Mouse (Mus musculus): ENCODE measurements around the gene Klhl33.
"Not testable (repeated sequence)": the region's sequence is repeated elsewhere in the genome, so short reads cannot be mapped to it uniquely, and the experiment has no call there.

The Klhl33 gene

DNA sequence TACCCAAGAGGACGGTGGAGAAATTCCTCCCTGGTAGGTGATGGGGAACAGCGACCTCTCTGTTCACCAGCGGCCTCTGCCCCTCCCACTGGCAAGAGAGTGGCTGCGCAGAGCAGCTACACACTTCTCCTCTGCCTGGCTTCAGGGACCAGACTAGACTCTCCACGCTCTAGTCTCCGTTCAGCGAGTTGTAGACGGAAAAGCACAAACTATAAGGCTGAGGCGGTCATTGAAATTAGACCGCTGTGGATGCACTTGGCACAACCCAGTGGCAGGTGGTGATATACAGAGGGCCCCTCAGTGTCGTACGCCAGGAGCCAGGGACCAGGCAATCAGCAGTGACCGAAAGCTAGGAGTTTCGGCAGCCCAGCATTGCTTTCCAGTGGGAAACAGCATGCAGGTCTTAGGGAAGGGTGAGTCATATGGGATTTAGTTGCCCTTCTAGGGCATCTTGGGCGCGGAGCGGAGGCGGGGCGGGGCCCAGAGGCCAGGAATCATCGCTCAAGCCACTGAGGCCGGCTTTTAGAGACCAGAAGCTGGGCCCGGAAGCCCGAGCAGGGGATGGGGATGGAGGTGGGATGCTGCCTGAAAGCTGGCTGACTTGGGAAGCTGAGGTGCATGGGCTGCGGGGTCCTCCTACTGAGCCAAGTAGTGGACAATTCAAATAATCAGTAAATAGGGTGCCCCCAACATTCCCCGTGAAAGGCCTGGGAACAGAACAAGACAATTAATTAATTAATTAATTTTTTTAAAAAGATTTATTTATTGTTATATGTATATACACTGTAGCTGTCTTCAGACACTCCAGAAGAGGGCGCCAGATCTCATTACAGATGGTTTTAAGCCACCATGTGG, 6.9 kb upstream of the Klhl33 start:
- no peak for DNase-seq (ENCODE audit: low spot score)

DNA sequence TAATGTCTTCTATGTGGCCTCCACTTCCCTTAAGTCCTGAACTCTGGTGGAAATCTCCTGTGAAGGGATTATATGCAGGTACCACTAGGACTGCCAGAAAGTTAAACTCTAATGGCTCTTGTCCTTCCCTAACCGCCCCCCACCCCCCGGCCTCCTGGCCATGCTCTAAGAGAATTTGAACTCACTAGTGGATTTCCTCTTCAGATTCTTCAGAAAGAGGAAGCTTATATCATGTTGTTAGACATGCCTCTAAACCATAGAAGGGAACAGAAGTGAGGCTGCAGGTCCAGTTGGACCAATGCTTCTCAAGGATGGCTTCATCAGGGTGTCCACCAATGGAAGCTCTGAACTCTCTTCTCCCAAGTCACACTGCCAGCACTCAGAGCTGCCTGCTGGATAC, 685 bp upstream of the Klhl33 start:
- DNase-seq (ENCODE audit: low spot score): not testable (repeated sequence)

DNA sequence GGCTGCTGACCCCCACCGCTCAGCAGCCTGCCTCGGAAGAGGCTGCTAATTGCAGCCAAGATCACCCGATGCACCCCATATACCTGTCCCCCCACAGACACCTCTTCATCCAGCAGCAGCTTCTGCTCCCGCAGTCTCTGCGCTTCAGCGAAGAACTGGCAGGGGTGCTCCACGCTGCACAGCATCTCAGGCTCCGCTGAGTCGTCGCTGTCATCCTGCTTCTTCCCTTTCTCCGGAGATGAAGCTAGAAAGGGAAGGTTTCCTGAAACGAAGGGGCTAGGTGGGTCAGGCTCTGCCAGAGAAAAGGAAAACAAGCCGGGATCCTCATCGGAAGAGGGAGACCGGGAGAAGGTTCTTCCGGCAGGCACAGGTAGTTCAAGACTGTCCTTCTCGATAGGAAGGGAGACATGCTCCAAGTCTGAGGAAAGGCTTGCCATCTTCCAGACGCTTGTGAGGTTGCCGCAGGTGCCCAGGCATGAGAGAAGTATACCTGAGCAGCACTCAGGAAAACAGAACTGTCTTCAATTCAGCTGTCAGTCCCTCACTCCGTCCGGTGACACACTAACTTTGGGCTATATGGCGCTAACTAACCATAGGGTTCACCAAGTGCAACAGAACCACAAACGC, 447 bp downstream of the Klhl33 start:
- no peak for DNase-seq (ENCODE audit: low spot score)

DNA sequence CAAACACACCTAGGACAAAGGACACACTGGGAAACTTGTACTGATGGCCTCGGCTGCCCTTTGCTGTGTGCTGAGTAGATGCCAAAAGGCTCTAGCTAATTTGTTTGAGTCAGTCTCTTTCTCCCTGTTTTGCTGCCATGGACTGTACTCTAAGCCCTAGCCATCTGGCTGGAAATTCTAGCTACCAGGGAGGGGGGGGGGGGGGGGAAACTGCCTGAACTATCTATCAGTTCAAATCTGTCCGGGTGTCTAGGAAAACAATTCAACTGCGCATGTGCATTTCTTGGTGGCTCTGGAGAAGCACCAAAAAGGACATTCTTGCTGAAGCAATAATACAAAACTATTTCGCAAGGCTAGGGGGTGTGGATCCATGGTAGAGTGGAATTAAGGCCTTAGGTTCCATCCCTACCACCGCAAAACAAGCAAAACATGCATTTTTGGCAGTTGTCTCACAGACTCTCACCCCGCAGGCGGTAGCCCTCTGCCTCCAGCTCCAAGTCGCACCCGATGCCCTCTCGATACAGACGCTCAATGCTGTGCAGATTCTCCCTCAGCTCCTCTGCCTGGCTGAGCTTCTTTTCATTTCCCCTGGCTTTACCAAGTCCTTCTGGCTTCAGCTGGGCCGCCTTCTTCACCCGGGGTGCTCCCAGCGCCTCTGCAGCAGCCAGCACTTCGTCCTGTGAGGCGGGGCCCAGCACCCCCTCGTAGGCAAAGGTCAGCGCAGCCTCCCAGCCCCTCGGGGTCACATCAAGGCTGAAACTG, 1.1 kb downstream of the Klhl33 start:
- DNase-seq (ENCODE audit: low spot score): no peak

DNA sequence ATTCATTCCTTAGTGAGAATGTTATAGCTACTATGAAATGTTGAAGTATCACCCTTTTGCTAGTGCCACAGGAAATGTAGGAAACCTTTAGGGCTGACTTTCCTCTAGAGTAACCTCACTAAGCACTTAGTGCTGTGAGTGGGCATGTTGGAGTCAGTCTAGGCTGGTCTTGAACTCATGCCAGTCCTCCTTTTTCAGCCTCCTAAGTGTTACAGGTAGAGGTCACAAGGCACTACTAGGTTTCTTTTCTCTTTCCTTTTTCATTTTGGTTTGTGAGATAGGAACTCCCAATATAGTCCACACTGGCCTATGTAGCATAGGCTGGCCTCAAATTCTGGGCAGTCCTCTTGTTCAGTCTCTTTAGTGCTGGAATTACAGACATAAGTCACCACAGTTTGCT, 1.9 kb downstream of the Klhl33 start:
- DNase-seq (ENCODE audit: low spot score): no peak

DNA sequence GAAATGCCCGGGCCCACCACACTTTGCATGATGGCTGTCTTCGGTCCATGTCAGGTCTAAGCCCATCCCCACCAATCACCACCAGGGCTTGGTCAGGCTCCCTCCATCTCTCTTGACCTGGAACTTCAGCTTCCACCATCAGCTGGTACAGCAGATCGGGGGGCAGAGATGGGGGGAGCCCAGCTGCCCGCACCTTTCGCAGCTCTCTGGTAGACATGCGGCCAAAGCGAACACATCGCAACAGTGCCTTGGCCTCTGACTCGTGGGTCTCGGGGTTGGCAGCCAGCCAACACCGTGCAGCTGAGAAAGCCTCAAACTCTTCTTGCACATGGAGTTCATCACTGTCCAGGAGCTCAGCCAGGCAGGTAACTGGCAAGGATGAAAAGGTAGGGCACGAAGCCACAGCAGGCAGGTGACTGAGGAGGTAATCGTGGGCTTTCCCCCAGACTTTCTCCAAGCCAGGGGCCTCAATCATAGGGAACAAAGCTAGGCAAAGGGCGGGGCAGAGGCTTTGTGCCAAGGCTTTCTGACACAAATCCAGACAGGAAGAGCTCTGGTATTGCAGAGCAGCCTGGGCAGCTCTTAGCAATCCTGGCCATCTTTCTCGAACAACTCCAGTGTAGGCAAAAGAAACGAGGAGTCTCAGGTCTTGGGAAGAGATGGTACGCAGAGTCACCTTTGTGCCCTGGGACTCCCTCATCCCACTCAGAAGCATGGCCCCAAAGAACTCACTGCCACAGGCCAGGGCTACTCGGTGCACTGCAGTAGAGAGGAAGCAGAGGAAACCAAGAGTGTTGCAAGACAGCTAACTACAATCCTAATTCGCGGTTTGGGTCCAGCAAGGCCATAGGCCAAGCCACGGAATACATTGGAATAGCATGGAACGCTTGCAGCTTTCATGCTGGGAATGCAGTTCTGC, 4.5 kb downstream of the Klhl33 start:
- no peak for DNase-seq (ENCODE audit: low spot score)

DNA sequence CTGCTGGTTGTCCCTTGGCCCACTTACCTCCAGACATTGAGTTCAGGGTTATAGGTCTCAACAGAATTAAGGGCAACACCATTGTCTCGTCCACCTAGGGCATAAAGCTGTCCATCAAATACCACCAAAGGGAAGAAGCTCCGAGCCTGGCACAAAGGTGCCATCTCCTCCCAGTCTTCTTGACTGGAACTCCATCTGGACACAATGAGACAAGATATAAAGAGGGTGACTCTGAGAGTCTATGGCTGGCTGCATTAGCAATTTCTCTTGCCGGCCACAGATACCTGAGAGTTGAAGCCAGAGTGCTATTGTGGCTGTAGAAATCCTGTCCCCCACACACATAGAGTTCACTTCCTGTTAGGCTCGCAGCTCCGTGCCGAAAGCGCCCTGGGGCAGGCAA, 5.2 kb downstream of the Klhl33 start:
- DNase-seq (ENCODE audit: low spot score): no peak

DNA sequence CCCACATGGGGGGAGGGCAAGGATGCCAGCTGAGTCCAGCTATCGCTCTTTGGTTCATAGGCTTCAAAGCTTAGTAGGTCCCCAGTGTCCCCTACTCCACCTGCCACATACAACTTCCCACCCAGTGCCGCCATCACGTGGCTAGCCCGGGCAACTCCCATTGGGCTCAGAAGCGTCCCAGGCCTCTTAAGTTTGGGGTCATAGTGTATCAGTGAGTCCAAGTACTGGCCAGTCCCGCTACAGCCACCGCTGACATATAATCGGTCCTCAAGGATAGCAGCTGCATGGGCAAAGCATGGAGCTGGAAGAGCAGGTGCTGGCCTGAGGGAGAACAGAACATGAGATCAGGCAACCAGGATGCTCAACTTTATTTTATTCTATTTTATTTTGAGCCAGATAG, 5.7 kb downstream of the Klhl33 start:
- DNase-seq (ENCODE audit: low spot score): no peak

DNA sequence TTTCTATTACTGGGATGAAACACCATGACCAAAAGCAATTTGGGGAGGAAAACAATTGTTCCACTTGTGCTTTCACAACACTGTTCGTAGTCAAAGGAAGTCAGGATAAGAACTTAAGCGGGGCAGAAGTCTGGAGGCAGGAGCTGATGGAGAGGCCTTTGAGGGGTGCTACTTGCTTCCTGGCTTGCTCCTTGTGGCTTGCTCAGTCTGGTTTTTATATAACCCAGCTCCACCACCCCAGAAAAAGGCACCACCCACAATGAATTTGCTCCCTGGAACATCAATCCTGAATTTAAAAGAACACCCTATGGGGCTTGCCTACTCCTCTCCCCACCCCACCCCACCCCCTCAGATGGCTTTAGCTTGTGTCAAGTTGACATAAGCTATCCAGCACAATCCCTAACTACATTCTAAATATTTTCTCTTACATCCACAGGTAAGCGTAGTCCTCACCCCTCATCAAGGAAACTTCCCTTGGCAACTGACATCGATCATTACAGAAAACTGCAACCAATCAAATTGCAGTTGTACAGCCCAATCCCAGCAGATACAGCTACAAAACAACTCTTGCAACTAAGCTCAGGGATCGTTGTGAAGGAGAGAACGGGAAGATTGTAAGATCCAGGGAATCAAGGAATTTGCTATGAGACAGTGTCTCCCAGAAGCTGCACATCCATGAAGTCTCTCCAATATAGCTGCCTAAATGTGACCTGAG, 20.9 kb downstream of the Klhl33 start:
- DNase-seq (ENCODE audit: low spot score): no peak

DNA sequence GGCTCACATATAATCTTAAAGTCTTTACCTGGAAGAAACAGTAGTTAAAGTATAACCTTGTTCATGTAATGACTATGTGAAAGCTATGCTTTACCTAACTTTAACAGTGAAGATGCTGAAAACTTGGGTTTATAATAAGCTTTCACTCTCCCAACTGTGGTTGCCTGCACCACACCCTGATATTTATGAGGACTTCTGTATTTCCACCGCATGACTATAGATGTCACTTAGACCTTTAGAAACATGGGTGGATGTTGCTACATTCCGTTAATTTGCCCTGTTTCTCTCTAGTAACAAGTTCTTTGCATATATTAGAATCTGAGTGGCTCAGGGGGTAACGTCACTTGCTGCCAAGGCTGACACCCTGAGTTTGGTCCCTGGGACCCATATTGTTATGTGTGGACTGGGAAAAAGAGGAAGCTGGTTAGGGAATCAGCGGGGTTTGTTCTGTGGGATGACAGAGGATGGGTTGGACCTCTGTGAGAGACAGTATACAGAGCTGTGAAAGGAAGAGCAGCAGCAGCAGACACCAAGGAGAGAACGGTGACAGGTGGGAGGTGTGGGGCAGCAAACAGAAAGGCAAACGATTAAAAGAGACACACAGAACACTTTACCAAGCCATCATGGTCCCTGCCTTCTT, 21.6 kb downstream of the Klhl33 start:
- no peak for DNase-seq (ENCODE audit: low spot score)

DNA sequence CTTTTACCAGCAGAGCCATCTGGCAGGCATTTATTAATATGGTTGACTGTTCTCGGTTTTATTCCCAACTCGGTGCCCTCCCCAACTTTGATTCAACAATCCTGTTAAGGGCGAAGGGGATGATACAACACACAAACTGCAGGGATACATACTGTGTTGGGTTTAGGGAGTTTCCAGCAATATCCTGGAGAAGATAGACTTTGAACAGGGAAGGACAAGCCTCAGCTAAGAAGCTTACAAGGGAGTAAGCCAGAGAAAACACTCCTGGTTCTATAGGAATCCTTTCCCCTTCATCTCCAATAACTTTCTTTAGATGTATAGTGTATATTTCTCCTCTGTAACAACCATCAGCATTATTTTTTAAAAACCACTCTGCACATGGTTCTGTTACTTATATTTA, 22.1 kb downstream of the Klhl33 start:
- no peak for DNase-seq (ENCODE audit: low spot score)

DNA sequence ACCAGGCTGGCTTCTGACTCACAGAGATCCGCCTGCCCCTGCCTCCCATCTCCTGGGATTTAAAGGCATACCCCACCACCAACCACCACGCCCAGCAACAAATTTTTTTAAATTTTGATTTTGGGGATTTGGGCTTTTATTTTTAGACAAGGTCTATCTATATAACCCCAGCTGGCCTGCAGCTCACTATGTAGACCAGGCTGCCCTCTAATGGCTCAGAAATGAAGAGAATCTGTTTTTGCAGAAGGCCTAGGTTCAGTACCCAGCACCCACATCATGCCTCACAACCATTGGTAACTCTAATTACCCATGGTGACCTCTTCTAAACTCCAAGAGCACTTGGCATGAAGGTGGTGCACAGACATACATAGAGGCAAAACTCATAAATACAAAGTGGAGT, 26.0 kb downstream of the Klhl33 start:
- no peak for DNase-seq (ENCODE audit: low spot score)

DNA sequence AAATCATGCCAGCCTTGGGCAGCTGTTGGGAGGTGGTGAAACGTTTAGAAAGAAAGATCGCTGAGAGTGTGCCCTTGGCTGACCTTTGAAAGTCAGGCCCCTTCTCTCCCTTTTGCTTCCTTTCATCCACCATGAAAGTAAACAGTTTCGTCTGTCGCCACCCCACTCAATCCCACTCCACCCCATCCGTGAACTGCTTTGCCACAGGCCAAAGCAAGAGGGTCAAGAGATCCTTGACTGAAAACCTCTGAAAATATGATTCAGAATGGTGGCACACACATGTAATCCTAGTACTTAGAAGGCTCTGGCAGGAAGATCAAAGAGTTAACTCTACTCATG, 26.5 kb downstream of the Klhl33 start:
- no peak for DNase-seq (ENCODE audit: low spot score)

DNA sequence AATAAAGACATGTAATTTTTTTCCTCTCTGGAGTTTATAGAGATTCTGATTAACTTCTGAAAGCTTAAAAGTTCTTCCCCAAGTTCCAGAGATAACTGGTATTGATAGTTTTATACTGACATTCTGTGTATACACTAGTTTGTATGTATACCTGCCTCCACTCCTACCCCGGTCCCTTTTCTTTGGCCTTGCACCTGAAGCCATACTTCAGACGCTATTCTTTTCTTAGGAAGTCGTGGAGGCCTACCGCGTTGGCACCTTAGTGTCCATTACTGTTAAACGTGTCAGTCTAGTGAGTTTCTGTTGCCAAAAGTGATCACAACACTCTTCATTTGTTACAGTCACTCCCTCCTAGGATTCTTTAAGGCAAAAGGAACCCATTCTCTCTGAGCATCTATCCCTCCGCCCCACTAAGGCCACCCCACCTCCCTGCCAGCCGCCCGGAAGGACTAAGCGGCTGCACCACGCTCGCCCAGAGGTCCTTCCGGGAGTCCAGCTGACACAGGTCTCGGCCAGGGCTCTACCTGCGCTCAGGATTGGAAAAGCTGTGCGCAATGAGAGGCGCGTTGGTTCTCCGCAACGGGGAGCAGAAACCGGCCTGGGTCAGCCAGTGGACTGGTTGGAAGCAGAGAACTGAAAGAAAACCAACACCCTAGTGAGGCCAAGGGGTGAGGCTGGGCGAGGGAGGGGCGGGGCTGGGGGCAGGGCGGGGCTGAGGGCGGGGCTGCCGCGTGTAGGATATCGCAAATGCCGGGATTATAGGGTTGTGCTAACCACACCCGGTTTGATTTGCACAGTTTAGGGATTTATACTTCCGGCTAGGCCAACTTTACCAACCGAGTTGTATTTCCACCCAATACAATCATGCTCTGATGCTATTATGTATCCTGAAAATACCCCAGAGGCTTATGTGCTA, 27.2 kb downstream of the Klhl33 start, which contains the start of gene Tep1:
Gene Tep1 (minus strand): TSS at position 672 of the 916 bp plus-strand sequence.
- DNase-seq (ENCODE audit: low spot score): peak; percentile 78

DNA sequence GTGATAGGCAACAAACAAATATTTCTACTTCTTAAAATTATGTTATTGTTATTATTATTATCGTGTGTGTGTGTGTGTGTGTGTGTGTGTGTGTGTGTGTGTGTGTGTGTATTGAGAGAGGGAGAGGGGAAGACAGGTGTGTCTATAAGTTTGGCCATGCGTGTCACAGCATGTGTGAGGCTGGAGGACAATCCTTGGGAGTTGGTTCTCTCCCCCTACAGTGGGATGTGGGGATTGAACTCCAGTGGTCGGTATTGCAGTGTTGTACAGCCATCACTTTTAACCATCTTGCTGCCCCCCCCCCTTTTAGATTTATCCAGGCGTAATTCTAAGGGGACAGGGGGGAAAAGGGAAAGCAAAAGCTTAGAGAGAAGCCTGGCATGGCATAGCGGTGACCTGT, 28.7 kb downstream of the Klhl33 start:
- DNase-seq (ENCODE audit: low spot score): no peak

DNA sequence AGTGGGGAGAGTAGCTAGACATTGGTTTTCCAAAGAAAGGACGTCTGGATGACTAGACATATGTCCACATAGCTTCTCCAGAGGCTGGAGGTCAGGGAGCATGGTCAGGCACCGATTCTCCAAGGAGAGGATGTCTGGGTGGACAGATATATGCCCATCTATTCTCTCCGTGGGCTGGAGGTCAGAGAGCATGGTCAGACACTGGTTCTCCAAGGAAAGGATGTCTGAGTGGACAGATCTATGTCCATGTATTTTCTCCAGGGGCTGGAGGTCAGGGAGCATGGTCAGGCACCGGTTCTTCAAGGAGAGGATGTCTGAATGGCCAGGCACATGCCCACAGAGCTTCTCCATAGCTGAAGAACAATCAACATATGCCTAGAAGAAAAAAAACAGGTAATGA, 29.1 kb downstream of the Klhl33 start:
- no peak for DNase-seq (ENCODE audit: low spot score)

DNA sequence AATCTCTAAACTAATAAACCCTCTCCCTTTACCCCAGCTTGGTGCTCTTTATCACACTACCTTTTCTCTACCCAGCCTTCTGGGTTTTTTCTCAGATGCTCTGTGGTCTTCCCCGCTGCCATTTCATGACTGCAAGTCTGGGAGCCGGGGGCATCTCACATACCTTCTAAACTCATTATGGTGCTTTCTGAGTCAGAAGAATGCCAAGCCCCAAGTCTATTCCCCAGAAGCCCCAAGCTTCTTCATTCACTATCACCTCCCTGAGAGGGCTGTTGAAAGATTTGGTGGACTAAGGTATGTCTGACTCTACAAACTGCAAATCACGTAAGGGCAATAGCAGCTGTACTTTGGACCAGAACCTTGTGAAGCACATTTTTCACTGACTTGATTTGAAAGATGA, 30.3 kb downstream of the Klhl33 start:
- DNase-seq (ENCODE audit: low spot score): no peak

DNA sequence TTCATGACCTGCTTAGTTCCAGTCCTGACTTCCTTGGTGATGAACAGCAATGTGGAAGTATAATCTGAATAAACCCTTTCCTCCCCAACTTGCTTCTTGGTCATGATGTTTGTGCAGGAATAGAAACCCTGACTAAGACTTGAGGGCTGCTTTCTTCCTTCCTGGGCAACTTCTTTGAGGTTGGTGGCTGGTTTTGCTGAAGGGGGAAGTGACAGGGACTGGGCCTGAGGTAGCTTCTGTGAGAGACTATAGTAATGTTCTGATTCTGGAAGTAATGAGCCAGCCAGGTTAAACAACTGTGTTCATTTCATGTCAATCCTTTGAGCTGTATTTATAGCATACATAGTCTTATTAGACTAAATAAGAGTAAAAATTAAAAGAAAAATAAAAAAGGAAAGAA, 32.3 kb downstream of the Klhl33 start:
- not testable (repeated sequence) for DNase-seq (ENCODE audit: low spot score)

DNA sequence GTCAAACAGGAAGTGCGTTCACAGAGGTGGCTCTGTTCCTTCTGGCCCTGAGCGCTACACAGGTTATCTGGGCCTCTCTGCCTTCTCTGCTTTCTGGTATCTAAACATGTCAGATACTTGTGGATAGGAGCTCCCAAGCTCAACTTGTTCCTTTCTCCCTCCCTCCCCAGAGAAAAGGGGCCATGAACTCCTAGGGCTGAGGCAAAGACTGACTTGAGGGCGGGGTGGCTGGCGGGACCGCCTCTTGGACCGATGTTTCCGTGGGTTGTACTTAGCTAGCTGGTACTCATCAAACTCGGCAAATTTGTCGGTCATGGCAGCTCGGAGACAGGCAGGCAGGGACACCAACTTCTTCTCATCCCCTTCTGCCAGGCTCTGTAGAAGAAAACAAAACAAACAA, 34.7 kb downstream of the Klhl33 start:
- DNase-seq (ENCODE audit: low spot score): no peak

DNA sequence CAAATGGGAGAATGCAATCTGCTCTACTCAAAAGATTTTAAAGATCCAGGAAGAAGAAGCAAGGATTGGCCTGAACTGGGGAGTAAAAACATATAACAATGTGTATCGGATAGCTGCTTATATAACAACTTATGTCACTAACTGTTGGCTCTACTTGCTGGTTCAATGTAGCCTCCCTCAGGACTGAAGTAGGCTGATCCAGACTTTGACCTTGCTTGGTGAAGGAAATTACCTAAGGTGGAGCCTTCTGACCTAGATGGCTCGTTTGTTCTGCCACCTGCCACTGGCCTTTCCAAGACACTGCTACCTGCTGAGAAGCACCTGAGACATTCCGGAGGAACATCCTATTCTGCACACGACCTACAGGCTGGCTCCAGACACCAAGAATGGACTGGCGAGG, 41.5 kb downstream of the Klhl33 start:
- no peak for DNase-seq (ENCODE audit: low spot score)
